Mouse (Mus musculus): ENCODE results near the gene Dlg2. TPM values are rescaled to one million over a fixed set of nuclear protein-coding genes. Genes with fewer than 3 reads are reported as not detected.

Dlg2 gene
- polyA plus RNA-seq, 1 experiment, result 0.01 TPM

DNA sequence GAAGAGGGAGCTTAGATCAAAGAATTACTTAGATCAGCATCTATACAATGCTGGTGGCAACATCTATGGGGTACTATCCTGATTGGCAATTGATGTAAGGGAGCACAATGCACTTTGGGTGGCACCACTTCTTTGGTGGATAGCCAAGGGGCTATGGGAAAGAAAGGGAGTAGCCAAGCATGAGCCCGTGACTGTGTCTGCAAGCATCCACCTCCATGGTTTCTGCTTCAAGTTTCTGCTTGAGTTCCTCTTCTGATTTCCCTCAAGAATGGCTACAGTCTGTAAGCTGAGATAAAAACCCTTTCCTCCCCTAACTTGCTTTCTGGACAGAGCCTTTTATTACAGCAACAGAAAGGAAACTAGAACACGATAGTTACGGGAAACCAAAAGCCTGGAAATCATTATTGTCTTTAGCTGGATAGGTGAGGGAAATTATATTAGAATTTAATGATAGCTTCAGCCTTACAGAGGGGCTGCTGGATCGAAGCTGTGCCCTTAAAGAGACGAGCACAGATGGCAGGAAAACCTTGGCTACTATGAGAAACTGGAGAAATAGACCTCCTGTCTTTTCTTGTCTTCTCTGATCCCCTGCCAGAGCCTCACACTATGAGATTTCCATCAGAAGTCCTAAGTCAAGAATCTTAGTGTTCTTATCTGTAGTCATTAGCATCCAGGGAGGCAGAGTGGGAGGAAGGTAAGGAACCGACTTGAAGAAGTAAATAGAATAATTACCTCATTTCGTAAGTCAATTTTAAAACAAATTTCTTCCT, 219.9 kb downstream of the Dlg2 start:
- H3K27me3 ChIP-seq (ENCODE audit: control insufficient read depth, insufficient read depth, insufficient read length), result no peaks in the 10 kb centered on the region
- no peaks in the 10 kb centered on the region for H3K36me3 ChIP-seq (ENCODE audit: control insufficient read depth, insufficient read depth)
- no peaks in the 10 kb centered on the region for H3K79me3 ChIP-seq (ENCODE audit: low read depth)
- H3K79me2 ChIP-seq (ENCODE audit: control insufficient read depth, insufficient read depth), result no peaks in the 10 kb centered on the region
- TF ChIP-seq CTCF (IDR thresholded peaks at IDR 0.05; ENCODE audit: control insufficient read depth, insufficient read depth, insufficient read length) (no peak), MYOG (IDR thresholded peaks at IDR 0.05; ENCODE audit: control insufficient read depth, extremely low read depth, insufficient read length) (no peak), MAX (IDR thresholded peaks at IDR 0.05) (no peak), USF1 (IDR thresholded peaks at IDR 0.05; ENCODE audit: low read depth) (no peak), FOSL1 (IDR thresholded peaks at IDR 0.05; ENCODE audit: insufficient read depth, low read length, poor library complexity, severe bottlenecking) (no peak), MYOD1 (IDR thresholded peaks at IDR 0.05; ENCODE audit: control insufficient read depth, insufficient read length, low read depth) (no peak), CEBPB (IDR thresholded peaks at IDR 0.05; ENCODE audit: low read depth) (no peak)
- no peak overlapping the region for H3K4me3 ChIP-seq (ENCODE audit: insufficient read depth, poor library complexity, severe bottlenecking)
- no peak overlapping the region for H3ac ChIP-seq (ENCODE audit: control insufficient read depth, insufficient read length, low read depth)

DNA sequence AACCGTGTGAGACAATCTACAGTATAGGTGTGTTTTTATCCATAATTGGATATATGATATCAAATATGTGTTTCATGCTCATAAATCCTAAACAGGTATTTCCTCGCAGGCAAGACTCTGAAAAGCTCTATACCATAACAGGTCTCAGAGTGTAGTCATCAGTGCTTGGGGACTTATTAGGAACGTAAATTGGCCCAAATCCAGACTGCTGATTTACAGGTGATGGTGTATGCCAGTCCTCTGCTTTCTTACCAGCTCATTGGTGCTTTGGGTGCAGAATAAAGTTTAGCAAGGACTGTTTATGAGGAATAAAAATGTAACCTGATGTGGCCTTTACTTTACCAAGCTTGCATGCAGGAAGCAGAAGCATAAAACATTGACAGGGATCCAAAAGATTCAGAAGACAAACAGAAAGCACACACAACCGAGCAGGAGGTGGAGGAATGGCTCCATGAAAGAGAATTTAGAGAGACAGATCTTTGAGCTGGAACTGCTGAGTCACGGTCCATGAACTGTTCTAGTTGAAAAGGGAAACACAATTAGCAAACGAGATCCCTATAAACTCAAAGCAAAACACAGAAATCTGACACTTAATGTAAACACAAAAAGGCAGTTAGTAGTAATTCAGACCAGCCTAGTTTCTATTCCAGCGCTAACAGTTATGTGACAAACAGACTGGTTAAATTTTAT, 226.8 kb downstream of the Dlg2 start:
- Histone ChIP-seq H3K36me3 (ENCODE audit: control insufficient read depth, insufficient read depth) (no peaks in the 10 kb centered on the region), H3K79me2 (ENCODE audit: control insufficient read depth, insufficient read depth) (no peaks in the 10 kb centered on the region), H3K4me3 (ENCODE audit: insufficient read depth, poor library complexity, severe bottlenecking) (no peak overlapping the region), H3K79me3 (ENCODE audit: low read depth) (no peaks in the 10 kb centered on the region), H3K27me3 (ENCODE audit: control insufficient read depth, insufficient read depth, insufficient read length) (no peaks in the 10 kb centered on the region), H3ac (ENCODE audit: control insufficient read depth, insufficient read length, low read depth) (no peak overlapping the region)
- no peak for TF ChIP-seq MAX (IDR thresholded peaks at IDR 0.05)
- no peak for TF ChIP-seq USF1 (IDR thresholded peaks at IDR 0.05; ENCODE audit: low read depth)

DNA sequence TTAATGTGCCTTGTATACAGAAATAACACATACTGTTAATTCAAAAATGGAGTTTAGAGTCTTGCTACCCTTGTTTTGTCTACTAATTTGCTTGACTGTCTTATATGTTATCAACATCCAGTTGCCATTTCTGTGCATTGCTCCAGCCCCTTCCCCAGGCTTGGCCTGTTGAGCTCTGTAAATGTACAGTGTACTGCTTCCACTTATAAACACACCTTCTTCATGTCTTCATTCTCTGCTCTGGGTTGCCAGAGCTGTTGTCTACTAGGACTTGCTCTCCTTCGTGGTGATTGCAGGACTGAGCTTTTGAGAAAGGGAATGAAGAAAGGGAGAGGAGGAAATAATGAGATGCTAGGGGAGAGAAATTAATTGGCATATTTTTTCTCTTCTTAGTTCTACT, 227.5 kb downstream of the Dlg2 start:
- TF ChIP-seq MYOG (IDR thresholded peaks at IDR 0.05; ENCODE audit: control insufficient read depth, extremely low read depth, insufficient read length) (no peak), MAX (IDR thresholded peaks at IDR 0.05) (no peak), FOSL1 (IDR thresholded peaks at IDR 0.05; ENCODE audit: insufficient read depth, low read length, poor library complexity, severe bottlenecking) (no peak), CTCF (IDR thresholded peaks at IDR 0.05; ENCODE audit: control insufficient read depth, insufficient read depth, insufficient read length) (no peak), USF1 (IDR thresholded peaks at IDR 0.05; ENCODE audit: low read depth) (no peak), MYOD1 (IDR thresholded peaks at IDR 0.05; ENCODE audit: control insufficient read depth, insufficient read length, low read depth) (no peak), CEBPB (IDR thresholded peaks at IDR 0.05; ENCODE audit: low read depth) (no peak)

DNA sequence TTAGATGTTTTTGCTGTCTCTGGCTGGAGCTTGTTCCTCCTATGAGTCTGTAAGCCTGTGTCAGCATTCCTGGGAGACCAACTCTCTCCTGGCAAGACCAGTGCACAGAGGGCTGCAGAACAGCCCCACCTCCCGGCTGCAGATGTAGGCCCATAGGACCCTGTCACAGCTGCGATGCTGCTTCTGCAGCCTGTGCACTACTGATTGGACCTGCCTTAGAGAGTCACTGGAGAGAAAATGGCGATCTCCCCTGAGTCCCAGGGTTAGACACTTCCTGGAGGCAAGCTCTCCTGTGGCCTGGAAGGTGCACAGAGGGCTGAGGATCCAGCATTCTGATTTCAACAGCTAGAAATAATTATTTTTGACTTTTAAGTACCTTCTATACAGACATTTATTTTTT, 257.6 kb downstream of the Dlg2 start:
- Histone ChIP-seq H3K4me3 (ENCODE audit: insufficient read depth, poor library complexity, severe bottlenecking) (no peak overlapping the region), H3K79me2 (ENCODE audit: control insufficient read depth, insufficient read depth) (no peaks in the 10 kb centered on the region), H3K79me3 (ENCODE audit: low read depth) (no peaks in the 10 kb centered on the region), H3K27me3 (ENCODE audit: control insufficient read depth, insufficient read depth, insufficient read length) (no peaks in the 10 kb centered on the region), H3K36me3 (ENCODE audit: control insufficient read depth, insufficient read depth) (no peaks in the 10 kb centered on the region), H3ac (ENCODE audit: control insufficient read depth, insufficient read length, low read depth) (no peak overlapping the region)
- no peak for TF ChIP-seq MAX (IDR thresholded peaks at IDR 0.05)
- no peak for TF ChIP-seq USF1 (IDR thresholded peaks at IDR 0.05; ENCODE audit: low read depth)
- no peak for TF ChIP-seq CEBPB (IDR thresholded peaks at IDR 0.05; ENCODE audit: low read depth)

More for the DNA sequence above, 227.5 kb downstream of the Dlg2 start:
- H3K36me3 ChIP-seq (ENCODE audit: control insufficient read depth, insufficient read depth), result no peaks in the 10 kb centered on the region
- no peak overlapping the region for H3K4me3 ChIP-seq (ENCODE audit: insufficient read depth, poor library complexity, severe bottlenecking)
- no peaks in the 10 kb centered on the region for H3K27me3 ChIP-seq (ENCODE audit: control insufficient read depth, insufficient read depth, insufficient read length)
- H3K79me2 ChIP-seq (ENCODE audit: control insufficient read depth, insufficient read depth), result no peaks in the 10 kb centered on the region
- no peak overlapping the region for H3ac ChIP-seq (ENCODE audit: control insufficient read depth, insufficient read length, low read depth)
- H3K79me3 ChIP-seq (ENCODE audit: low read depth), result no peaks in the 10 kb centered on the region

DNA sequence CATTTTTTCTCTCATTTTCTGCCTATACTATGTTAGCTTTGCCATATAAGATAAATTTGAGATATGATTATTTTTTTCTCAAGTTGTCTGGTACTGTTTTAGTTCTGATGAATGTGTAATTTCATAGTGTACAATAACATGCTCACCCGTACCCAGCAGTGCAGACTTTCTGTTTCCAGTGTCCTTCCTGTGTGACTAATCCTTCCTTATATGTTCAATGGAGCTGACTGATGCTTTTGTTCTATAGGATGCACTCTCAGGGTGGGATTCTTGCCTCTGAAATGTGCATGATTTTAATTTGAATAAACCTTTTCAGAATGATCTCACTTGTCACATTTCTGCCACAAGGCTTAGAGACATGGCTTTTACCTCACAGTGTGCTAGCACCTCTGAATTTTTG, 259.9 kb downstream of the Dlg2 start:
- Histone ChIP-seq H3K79me3 (ENCODE audit: low read depth) (no peaks in the 10 kb centered on the region), H3K27me3 (ENCODE audit: control insufficient read depth, insufficient read depth, insufficient read length) (no peaks in the 10 kb centered on the region), H3K79me2 (ENCODE audit: control insufficient read depth, insufficient read depth) (no peaks in the 10 kb centered on the region), H3K4me3 (ENCODE audit: insufficient read depth, poor library complexity, severe bottlenecking) (no peak overlapping the region), H3ac (ENCODE audit: control insufficient read depth, insufficient read length, low read depth) (no peak overlapping the region), H3K36me3 (ENCODE audit: control insufficient read depth, insufficient read depth) (no peaks in the 10 kb centered on the region)
- TF ChIP-seq MAX (IDR thresholded peaks at IDR 0.05), result no peak

DNA sequence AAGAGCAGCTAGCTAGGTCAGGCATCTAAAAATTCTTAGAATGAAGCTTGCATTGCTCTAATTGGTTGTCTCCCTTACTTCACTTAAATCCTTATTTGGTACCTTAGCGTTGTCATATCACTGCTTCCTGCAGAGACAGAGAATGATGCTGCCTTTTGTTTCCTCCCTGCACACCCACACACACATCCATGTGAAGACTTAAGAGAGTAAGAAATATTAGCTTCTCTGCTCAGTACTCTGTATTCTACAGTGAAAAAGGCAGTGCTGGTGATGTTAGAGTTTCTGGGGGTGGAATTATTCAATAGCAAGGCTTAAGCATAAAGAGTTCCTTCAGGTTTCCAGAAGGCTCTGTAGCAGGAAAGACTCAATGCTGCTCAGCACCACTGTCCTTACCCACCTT, 272.2 kb downstream of the Dlg2 start:
- H3K27me3 ChIP-seq (ENCODE audit: control insufficient read depth, insufficient read depth, insufficient read length), result no peaks in the 10 kb centered on the region
- TF ChIP-seq MAX (IDR thresholded peaks at IDR 0.05) (no peak), USF1 (IDR thresholded peaks at IDR 0.05; ENCODE audit: low read depth) (no peak), MYOD1 (IDR thresholded peaks at IDR 0.05; ENCODE audit: control insufficient read depth, insufficient read length, low read depth) (no peak), FOSL1 (IDR thresholded peaks at IDR 0.05; ENCODE audit: insufficient read depth, low read length, poor library complexity, severe bottlenecking) (no peak), MYOG (IDR thresholded peaks at IDR 0.05; ENCODE audit: control insufficient read depth, extremely low read depth, insufficient read length) (no peak), CTCF (IDR thresholded peaks at IDR 0.05; ENCODE audit: control insufficient read depth, insufficient read depth, insufficient read length) (no peak), CEBPB (IDR thresholded peaks at IDR 0.05; ENCODE audit: low read depth) (no peak)
- no peak overlapping the region for H3K4me3 ChIP-seq (ENCODE audit: insufficient read depth, poor library complexity, severe bottlenecking)
- no peaks in the 10 kb centered on the region for H3K79me3 ChIP-seq (ENCODE audit: low read depth)
- H3ac ChIP-seq (ENCODE audit: control insufficient read depth, insufficient read length, low read depth), result no peak overlapping the region
- H3K36me3 ChIP-seq (ENCODE audit: control insufficient read depth, insufficient read depth), result no peaks in the 10 kb centered on the region
- no peaks in the 10 kb centered on the region for H3K79me2 ChIP-seq (ENCODE audit: control insufficient read depth, insufficient read depth)

All from C2C12 (cell line).